12 mouse cellular contexts compared by ENCODE assay signal in the genomic region with DNA sequence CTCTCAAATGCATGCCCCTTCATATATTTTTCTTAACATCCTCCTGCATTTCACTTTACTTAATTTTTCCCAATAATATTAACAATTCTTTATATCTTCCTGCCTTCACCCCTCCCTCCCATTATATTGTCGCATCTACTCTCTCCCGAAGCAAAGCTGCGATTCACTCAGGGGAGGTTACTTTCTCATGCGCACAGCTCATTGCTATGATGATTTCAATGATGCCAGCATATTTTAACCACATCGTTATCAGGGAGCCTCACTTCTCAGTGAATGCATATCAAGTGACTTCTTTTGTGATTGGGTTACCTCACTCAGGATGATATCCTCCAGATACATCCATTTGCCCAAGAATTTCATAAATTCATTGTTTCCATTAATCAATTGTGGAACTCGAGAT.
DNase-seq lines count a peak whose midpoint lies in the region; ATAC-seq lines count a peak whose summit lies in the region.
"Had no signal": no experiment of that assay in that cellular context is flagged by ENCODE, and none has a peak within 500 bp of the region (broad histone marks: within the 10 kb centered on the region; RNA-seq: fewer than 3 reads in every experiment).

No protein-coding gene starts in this region.

- intact Hi-C loops in left cerebral cortex, postnatal 14 days (cut with DNase I), result loop anchor here (5.0 kb wide), 1 partner anchor 56 kb away; no protein-coding TSS in a partner anchor
- intact Hi-C loops in left cerebral cortex, postnatal 36 days (cut with DNase I), result loop anchor here (2.0 to 5.0 kb wide), 2 partner anchors 58 to 621 kb away; no protein-coding TSS in a partner anchor

- peak overlapping the region; percentile 70 for H3K9ac ChIP-seq in hindbrain, embryonic 13.5 days
- peak overlapping the region; percentile 71 for H3K9ac ChIP-seq in neural tube, embryonic 13.5 days

- peak; percentile 81; the same call in 1 of the 2 replicates for ATAC-seq in cerebellum, adult (ENCODE audit: insufficient number of reproducible peaks, low FRiP score, low TSS enrichment)
- ATAC-seq in hindbrain, embryonic 13.5 days (ENCODE audit: low FRiP score), result peak; percentile 79
- ATAC-seq in neural tube, embryonic 13.5 days (ENCODE audit: low read depth), result peak; percentile 80

- WGBS in hindbrain, embryonic 13.5 days, result 30% methylated on average over 6 of the region's 6 CpGs
- WGBS in neural tube, embryonic 13.5 days, result 22% methylated on average over 6 of the region's 6 CpGs

- peaks cover 26% of the 10 kb centered on the region for H3K4me1 ChIP-seq in hindbrain, embryonic 13.5 days (replicated peaks)
- peaks cover 39% of the 10 kb centered on the region for H3K4me1 ChIP-seq in neural tube, embryonic 13.5 days (replicated peaks)

- H3K27me3 ChIP-seq in hindbrain, embryonic 13.5 days, result no peaks in the 10 kb centered on the region
- H3K27me3 ChIP-seq in neural tube, embryonic 13.5 days, result no peaks in the 10 kb centered on the region

- H3K4me2 ChIP-seq in hindbrain, embryonic 13.5 days, result peak overlapping the region; percentile 54
- H3K4me2 ChIP-seq in neural tube, embryonic 13.5 days, result peak overlapping the region; percentile 55

- H3K9me3 ChIP-seq in hindbrain, embryonic 13.5 days, result no peaks in the 10 kb centered on the region
- H3K9me3 ChIP-seq in neural tube, embryonic 13.5 days, result no peaks in the 10 kb centered on the region

- H3K4me3 ChIP-seq in hindbrain, embryonic 13.5 days, result peak overlapping the region; percentile 29
- H3K4me3 ChIP-seq in neural tube, embryonic 13.5 days, result peak overlapping the region; percentile 31

- peak overlapping the region; percentile 97 for H3K27ac ChIP-seq in hindbrain, embryonic 13.5 days
- peak overlapping the region; percentile 97 for H3K27ac ChIP-seq in neural tube, embryonic 13.5 days (replicated peaks)

- no peak for DNase-seq in cerebellum, adult 8-10 months
- peak; percentile 8 to 28 for DNase-seq in left cerebral cortex, postnatal 14 days (ENCODE audit: low spot score in 2 of 2)
- no peak for DNase-seq in left cerebral cortex, postnatal 36 days (ENCODE audit: low spot score in 2 of 2)
- DNase-seq in adrenal gland, adult (ENCODE audit: inconsistent age in 2 of 2, low spot score in 1 of 2), result no peak
- no peak for DNase-seq in natural killer cell, adult 2 months (ENCODE audit: low spot score in 2 of 2)
- DNase-seq: adrenal gland, postnatal 36 days; gastrocnemius, postnatal 14 days; heart, postnatal 4 days; thymus, postnatal 4 days had no signal

- H3K36me3 ChIP-seq in hindbrain, embryonic 13.5 days, result no peaks in the 10 kb centered on the region
- no peaks in the 10 kb centered on the region for H3K36me3 ChIP-seq in neural tube, embryonic 13.5 days

Comparison
In these comparisons a context has a peak if more than half of its experiments do, and no peak if none do; other contexts are left out.
1. DNase-seq: peak in left cerebral cortex, postnatal 14 days (2 of 2); none in cerebellum, adult 8-10 months (single experiment), left cerebral cortex, postnatal 36 days (0 of 2), adrenal gland, adult (0 of 2) and natural killer cell, adult 2 months (0 of 2).
2. Peak in every context shown above with its lines, with median percentiles within 50 percentile points of each other: ATAC-seq.